Mouse (Mus musculus) 3T3-L1 (cell line): ENCODE results near the gene Ifitm1.
"Not testable (repeated sequence)": the region's sequence is repeated elsewhere in the genome, so short reads cannot be mapped to it uniquely, and the experiment has no call there.

Experiments used
- DNase-seq: peaks from one replicate; pipeline ENCODE4 v3.0.0-alpha.2; 2015; ENCODE audit warnings: low read depth, low spot score

Gene Ifitm1

DNA sequence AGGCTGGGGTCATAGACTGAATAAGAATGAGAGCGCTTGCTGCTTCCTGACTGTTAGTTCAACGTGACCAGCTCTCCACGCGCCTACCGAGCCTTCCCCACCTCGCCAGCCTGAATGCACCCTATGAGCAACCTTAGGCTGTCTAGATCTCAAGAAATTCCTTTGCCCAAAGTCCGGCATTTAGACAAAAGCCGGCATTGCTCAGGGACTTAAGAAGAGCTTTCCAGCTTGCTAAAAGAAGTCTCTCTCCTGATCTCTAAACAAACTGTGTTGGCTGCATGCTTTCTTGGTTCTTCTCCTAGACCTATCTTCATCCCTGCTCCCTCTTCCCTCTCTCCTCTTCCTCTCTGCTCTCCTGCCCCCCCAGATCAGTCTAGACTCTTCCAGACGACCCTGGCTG lies 7.9 kb downstream of the Ifitm1 start:
- no peak for DNase-seq

DNA sequence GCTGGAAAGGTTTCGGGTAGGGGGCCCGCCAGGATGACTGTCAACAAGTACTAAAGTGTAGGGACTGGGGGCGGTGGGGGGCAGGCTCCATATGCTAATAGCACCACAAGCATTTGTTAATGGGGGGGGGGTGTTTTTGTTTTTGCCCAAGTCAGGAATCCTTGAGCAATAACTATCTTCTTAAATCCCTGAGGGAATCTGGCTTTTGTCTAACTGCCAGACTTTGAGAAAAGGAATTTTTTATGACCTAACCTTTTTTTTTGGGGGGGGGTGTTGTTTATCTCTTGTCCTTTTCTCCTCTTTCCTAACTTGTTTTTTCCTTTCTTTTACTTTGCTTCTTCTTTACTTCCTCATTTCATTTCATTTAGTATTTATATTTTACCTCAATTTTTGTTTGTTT lies 8.4 kb downstream of the Ifitm1 start:
- peak; percentile 39 for DNase-seq

DNA sequence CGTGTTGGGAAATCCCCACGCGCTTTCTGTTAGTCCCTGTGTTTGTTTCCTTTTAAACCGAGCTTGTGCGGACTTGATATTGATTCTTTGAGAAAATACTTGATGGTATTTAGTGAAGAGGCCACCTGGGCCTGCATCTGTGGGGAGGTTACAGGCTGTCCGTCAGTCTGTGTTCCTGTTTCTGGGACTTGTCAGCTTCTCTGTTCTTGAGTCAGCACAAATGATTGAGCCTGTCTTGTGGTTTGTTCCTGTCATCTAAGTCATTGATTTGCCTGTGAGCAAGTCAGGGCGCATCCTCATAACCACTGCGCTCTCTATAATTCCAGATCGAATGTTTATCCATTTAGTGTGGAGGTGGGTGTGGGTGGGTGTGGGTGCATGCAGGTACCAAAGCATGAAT lies 9.7 kb downstream of the Ifitm1 start:
- DNase-seq, result not testable (repeated sequence)

GRCm38 (mm10) chr7:140981704-140982103 lies 14.7 kb downstream of the Ifitm1 start:
- peak; percentile 28 for DNase-seq

DNA sequence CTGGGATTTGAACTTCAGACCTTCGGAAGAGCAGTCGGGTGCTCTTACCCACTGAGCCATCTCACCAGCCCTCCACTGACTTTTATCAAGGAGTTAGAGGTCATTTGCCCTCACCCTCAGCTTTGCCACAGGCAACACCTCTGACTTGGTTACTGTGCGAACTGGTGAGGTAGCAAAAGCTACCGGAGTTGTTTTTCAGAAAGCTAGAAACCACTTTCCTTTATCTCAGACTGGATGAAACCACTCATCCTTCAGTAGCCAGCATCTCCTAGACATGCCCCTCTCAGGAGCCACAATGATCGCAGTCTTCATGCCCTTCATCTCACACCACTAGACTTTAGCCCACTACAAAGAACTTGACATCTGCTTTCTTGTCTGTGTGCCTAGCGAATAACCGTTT lies 15.9 kb downstream of the Ifitm1 start:
- DNase-seq, result no peak

DNA sequence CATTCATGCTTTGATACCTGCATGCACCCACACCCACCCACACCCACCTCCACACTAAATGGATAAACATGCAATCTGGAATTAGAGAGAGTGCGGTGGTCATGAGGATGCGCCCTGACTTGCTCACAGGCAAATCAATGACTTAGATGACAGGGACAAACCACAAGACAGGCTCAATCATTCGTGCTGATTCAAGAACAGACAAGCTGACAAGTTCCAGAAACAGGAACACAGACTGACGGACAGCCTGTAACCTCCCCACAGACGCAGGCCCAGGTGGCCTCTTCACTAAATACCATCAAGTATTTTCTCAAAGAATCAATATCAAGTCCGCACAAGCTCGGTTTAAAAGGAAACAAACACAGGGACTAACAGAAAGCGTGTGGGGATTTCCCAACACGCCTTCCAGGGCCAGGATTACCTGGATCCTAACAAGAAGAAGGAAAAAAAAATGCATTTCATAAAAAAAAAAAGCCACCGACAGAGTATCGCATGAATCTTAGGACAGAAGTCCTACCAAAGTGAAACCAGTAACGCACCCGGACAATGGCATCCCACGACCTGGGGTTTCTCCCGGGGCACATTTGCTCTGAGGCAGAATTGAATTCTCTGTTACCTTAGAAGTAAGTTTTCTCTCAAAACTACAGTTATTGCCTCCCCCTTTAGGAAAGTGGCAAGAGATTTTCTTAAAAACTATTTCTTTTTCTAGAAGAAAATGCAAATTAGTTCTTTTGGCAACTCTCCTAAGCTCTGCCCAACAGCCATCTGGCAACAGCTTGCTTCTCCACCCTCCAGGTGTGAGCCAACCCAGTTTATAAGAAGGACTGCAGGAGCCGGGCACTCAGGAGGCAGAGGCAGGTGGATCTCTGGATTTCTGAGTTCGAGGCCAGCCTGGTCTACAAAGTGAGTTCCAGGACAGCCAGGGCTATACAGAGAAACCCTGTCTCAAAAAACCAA lies 20.4 kb downstream of the Ifitm1 start:
- DNase-seq, result no peak

- no peak for DNase-seq
These were observed 22.0 kb downstream of the Ifitm1 start for GRCm38 (mm10) chr7:140989022-140989421.

- no peak for DNase-seq
These were observed 23.2 kb downstream of the Ifitm1 start for GRCm38 (mm10) chr7:140990185-140990584.

- DNase-seq, result no peak
These were observed 23.6 kb downstream of the Ifitm1 start for GRCm38 (mm10) chr7:140990622-140991021.

GRCm38 (mm10) chr7:140991117-140991689 lies 24.2 kb downstream of the Ifitm1 start:
- no peak for DNase-seq

DNA sequence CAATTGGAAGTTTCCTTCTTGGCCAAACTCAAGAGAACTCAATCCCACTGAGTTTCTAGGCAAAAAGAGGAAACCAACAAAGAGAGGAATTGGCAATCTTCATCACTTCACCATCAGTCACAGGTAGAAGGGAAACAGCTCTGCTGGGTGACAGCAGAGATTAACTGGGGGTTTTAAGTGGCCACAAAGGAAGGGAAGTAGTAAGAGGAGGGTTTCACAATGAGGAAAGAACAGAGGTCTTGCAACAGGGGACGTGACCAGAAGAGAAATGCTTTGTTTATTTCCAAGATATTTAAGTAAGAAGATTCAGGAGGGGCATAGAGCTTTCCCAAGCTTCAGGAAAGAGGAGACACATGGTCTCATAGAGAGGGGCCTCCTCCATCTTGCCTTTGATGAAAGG lies 30.8 kb downstream of the Ifitm1 start:
- no peak for DNase-seq

DNA sequence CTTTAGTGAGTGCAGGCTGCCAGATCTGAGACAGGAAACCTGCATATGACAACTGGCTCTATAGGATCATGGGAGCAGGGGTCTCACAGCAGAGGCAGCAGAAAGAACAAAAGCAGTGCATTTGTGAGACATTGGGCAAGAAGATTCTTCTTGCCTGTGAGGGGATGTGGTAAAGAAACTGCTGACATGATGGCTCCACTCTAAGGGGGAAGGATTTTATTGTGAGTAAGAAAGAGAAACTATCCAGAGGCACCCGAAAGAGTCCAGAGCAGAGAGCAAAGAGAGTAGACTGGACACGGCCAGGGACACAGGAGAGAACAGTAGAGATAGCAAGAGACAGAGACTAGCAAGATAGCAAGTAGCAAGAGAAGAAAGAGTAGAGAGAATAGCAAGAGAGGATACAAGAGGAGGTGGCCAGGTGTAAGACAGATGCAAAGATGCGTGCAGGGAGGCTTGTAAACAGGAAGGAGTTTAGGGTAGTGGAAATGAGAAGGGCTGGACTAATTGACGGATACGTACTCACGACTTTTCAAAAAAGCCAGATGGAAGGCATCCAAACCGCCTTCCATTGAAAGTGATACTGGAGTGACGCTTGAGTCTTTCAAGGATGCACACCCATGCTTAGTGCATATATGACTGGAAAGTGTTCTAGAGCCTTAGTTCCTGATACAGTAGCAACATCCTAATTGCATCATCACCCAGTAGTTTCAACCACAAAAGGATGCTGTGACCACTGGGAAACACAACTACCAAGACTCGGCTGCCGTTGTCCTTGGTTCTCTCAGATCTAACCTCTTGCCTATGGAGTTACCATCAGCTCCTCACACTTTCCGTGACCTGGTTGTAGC lies 32.1 kb downstream of the Ifitm1 start:
- no peak for DNase-seq

DNA sequence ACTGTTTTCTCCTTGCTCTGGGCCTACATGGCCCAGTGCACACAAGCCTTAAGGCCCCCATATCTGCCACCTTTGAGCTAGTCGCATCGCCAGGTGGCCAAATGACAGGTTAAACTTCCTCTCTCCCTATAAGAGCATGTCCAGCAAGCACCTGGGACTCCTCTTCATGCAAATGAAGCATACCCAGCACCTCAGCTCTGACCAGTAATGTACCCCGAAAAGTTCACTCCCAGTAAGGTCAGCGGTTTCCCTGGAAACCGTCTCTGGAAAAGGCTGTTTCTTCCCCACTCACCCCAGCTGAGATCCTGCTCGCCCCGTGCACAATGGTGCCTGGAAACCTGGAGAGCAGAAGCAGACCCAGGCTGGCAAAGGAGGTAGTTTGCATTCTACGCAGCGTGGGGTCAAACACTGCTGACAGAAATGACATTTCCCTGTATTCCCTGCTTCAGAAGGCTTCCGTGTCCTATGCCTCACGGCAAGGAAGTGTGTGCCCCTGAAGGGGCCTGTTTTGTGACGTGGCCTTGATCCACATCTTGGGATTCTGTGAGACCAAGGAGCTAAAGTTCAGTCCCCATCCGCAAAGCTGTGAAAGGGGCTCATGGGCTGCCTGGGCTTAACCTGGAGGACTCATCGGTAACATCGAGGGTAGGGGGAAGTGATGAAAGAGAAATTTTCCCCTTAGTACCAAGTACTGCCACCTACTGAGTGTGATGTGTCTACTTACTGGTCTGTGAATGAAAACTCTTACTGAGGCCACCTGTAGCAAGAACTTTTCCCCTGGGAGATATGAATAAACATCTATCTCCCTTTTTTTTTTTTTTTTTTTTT lies 34.1 kb downstream of the Ifitm1 start:
- no peak for DNase-seq

DNA sequence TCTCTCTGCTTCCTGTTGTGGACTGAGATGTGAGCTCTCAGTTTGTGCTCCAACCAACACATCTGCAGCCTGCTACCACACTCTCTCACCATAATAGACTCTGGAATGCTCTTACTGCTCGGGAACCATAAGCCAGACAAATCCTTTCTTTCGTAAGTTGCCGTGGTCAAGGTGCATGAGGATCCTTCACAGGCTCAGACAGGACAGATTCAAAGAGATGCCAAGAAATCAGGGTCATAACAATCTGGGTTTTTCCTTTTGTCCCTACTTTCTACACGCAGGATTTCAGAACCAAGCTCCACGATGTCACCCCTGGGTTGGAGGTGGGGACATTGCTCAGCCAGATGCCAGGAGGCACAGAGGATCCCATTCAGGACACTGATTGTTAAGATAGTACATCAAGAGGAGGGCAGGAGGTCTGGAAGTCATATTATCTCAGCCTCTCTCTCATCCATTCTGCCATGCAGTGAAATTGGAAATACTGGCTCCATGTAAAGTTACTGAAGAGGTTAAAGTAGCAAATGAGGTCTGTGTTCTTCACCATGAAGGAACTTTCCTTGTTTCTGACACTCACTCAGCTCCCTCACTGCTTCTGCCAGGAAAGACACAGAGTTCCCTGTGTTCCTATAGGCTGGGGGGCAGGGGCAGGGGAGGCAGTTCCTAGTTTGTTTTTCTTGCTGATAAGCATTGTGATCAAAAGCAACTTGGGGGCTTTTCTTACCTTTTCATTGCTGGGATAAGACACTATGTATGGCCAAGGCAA lies 36.4 kb downstream of the Ifitm1 start:
- DNase-seq, result no peak

DNA sequence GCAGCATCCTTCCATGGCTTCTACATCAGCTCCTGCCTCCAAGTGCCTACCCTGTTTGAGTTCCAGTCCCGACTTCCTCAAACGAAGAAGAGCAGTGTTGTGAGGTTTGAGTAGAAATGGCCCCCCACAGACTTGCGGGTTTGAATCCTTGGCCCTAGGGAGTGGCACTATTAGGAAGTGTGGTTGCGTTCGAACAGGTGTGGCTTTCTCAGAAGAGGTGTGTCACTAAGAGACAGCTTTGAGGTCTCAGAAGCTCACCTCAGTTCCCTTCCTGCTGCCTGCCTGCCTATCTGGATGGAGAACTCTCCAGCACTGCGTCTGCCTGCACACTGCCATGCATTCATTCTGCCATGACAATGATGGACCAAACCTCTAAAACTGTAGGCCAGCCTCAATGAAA lies 39.4 kb downstream of the Ifitm1 start:
- DNase-seq, result no peak

DNA sequence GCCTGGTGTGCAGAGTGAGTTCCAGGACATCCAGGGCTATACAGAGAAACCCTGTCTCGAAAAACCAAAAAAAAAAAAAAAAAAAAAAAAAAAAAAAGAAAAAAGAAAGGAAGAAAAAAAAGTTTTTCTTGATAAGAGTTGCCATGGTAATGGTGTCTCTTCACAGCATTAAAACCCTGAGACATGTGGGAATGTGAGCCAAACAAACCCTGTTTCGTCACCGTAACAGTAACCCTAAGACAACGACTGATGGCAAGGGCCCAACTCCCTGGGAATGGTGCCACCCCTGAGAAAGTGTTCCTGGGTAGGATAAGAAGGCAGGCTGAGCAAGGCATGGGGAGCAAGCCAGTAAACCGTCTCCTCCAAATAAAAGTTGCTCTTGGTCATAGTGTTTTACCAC lies 39.9 kb downstream of the Ifitm1 start:
- DNase-seq, result no peak

GRCm38 (mm10) chr7:141008312-141008761 lies 41.3 kb downstream of the Ifitm1 start:
- DNase-seq, result peak; percentile 85

DNA sequence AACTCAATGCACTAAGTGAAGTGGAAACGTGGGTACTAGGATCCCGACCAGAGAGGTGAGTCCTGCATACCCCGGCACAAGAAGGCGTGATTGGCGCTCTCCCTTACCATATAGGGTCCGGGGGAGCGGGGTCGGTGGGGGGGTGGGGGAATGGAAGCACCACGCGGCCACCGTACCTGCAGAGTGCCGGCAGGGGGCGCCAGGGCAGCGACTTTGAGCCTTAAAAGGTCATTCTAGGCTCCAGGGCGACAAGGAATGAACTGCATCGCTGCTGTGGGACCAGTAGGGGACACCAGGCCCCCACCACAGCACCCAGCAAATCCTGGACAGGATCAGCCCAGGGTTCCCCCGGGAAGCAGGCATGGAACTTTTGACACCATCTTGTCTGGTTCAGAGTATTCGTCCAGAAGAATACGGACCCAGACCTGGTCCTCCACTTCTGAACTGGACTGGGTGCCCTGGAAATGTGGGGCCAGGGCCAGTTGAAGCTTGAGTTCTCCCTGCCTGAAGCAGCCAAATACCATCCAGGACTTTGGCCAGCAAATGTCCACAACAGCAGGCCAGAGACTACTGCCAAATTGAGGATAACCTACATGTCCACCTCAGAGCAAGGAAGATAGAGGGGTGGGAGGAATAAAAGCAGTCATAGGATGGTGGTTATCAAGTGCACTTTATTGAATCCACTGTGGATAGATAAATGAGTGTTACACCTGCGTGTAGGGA lies 42.1 kb downstream of the Ifitm1 start:
- peak; percentile 88 for DNase-seq

- peak; percentile 29 for DNase-seq
These were observed 42.6 kb downstream of the Ifitm1 start for GRCm38 (mm10) chr7:141009665-141010064.

DNA sequence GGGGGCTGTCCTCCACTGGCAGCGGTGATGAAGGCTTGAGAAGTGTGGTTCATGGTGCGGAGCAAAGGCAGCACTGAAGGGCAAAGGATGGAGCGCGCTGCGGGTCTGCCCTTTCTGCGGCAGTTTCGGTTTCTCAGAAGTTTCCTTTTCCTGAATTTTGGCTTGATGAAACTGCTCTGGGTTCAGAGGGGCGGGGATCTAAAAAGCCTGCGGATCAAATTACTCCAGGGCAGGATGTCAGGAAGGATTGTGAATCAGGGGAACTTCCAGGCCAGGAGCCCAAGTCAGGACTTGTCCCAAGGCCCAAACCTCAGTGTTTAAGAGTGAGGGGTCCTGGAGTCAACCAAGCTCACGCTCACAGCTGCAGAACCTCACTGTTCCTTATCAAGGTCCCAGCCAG lies 43.6 kb downstream of the Ifitm1 start, which contains the start of gene Ifitm3:
Gene Ifitm3, minus strand, starts transcription at position 178 of the 400 bp plus-strand sequence.
- peak; percentile 89 for DNase-seq
